Mouse (Mus musculus) spleen, adult 18-20 months (tissue): ENCODE data around the gene Mcu.

Experiments
- DNase-seq, 2 experiments: peaks; one replicate each; pipeline ENCODE4 v3.0.0; 2022; ENCODE audit warnings: mixed read lengths in 2 of 2

Gene Mcu

DNA sequence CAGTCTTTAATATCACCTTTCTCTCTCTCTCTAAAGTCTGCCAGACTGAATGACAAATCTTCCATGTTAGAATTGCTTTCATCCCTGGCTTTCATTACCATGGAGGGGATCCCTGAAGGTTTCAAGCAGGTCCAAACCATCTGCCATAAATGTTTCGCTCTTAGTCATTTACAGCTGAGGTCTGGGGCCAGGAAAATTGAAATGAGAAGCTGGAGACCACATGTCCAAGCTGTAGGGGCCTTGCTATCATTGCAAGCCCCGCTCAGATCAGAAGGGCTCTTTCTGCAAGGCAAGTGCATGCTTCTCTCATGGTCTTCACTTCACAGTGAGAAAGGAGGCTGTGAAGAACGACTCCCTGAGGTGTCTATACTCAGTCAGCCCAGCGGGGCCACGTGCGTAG is 132.2 kb downstream of the Mcu start:
- no peak for DNase-seq

DNA sequence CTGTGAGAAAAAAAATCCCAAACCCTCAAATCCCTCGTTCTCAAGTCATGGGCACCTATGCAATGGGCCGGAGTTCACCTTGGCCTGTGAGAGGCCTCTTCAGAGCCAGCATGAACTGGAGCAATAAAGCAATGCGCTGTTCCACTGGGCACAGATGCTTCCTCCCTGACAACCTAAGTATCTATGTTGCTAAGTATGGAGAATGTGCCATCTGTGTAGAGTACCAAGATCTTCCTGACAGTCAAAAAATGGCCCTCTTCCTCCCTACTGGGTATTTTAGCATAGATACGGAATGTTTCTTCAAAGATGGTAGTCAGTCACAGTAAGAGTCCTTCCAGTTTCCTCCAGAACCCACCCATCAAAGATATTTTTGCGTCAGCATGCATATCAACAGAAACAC is 135.1 kb downstream of the Mcu start:
- no peak for DNase-seq

DNA sequence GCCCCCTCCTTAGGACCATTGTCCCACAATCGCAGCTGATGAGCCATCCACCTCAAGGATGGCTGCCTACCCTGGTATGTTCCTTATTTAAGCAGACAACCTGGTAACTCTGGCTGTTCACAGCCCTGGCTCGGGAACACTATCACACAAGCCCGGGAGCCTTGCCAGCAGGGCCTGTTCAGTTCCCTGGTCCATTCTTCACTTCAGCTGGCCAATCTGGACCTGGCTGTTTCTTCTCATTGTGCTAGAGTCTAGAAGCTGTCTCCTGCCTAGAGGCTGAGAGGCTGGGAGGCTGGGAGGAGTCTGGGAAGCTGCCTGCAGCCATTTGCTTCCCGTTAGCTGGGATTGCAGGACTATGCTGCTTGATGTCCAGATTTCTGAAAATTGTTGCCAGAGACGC is 146.0 kb downstream of the Mcu start:
- DNase-seq, result no peak

GRCm38 (mm10) chr10:59467297-59467696 is 149.2 kb downstream of the Mcu start:
- no peak for DNase-seq

GRCm38 (mm10) chr10:59466626-59467025 is 149.9 kb downstream of the Mcu start:
- no peak for DNase-seq

- DNase-seq, result no peak
Measured at GRCm38 (mm10) chr10:59465546-59465945, 150.9 kb downstream of the Mcu start.

- DNase-seq, result no peak
Measured at GRCm38 (mm10) chr10:59462307-59462706, 154.2 kb downstream of the Mcu start.

GRCm38 (mm10) chr10:59459767-59460166 is 156.7 kb downstream of the Mcu start:
- DNase-seq, result no peak

DNA sequence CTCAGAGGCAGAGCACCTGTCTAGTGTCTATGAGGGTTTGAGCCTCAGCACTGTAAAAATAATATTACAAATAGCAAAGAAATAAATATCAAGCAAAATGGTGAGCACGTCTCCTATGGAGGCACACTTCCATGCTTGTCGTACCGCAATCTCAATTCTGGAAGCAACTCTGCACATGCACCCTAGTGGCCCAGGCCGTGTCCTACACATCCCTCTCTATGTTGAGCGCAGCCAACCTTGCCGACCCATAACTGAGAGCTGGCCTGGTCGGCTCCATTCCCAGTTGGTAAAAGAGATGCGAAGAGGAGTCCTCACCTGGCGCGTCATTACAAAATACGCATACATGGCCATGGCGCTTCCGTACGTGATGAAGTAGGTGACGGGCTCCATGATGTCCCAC is 161.9 kb downstream of the Mcu start:
- no peak for DNase-seq

DNA sequence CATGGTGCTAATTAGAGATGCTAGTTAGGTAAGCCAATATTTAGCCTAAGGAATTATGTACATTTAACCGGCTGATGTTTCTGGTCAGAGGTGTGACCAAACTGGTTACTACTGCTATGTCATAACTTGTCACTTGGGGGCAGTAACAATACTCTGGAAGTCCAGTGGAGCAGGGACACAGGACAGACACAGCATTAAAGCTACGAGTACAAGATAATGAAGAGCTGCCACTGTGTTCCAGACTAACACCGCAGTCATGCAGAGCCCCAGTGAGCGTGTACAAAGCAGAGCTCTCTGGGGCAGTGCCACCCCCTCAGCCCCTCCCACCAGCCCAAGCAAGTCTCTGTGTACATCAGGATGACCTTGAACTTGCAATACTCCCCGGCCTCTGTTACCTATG is 164.7 kb downstream of the Mcu start:
- DNase-seq, result no peak

DNA sequence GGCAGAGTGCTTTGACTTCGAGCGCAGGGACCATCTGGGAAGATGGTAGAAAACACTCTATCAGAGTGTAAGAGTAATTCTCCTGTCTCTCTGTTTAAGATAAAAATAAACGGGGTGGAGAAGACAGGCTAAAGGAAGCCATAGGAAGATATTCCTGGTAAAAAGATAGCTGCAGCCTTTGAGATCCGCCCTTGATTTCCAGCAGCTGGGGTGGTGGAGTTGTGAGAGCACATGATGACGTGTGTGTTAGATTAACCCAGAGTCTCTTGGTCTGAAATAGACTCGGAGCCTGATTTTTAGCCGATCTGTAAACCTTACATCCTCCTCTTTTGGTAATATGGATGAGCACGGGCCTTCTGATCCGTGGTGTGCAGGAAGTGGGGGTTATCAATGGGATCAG is 168.9 kb downstream of the Mcu start:
- no peak for DNase-seq

- DNase-seq, result no peak
Measured at GRCm38 (mm10) chr10:59446911-59447437, 169.5 kb downstream of the Mcu start.

- DNase-seq, result no peak
Measured at GRCm38 (mm10) chr10:59444635-59445034, 171.9 kb downstream of the Mcu start.

- DNase-seq, result no peak
Measured at GRCm38 (mm10) chr10:59444106-59444505, 172.4 kb downstream of the Mcu start.

DNA sequence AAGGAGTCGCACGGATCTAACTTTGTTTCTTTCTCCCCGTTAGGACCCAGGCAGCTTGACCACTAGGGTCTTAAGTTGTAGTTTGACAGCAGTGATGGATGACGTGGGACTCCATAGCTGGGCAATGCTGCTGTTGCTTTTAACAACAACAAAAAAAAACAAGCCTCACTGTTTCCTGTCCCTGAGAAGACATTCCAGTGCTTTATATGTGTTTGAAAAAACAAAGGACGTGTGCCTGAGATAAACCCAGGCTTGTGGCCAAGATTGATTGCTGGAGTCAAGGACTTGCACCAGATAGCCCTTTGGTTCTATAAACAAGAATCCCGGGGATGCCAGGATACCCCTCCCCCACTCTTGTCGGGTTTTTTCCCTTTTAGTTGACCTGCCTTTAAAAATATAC is 173.3 kb downstream of the Mcu start:
- DNase-seq, result no peak

DNA sequence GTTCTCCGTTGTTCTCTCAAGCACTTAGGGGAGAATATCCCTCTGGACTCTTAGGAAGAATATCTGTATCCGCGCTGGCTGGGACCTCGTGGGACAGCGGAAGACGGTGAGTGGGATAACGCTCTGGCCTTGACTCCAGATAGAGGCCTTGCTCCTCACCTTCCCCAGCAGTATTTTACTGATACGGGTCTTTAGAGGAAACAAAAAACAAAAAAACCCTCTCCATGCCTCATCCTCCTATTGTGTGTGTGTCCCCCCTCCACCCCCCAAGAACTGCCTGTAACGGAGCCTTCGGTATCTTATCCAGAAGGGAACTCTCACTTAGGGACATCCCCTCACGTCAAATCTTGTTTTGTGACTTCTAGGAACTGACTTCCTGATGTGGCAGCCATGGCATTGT is 174.8 kb downstream of the Mcu start, which contains the start of gene Oit3:
Gene Oit3 (minus strand): TSS at position 44 of the 400 bp plus-strand sequence.
- no peak for DNase-seq

- DNase-seq, result no peak
Measured at GRCm38 (mm10) chr10:59440177-59440576, 176.3 kb downstream of the Mcu start.

GRCm38 (mm10) chr10:59439508-59439931 is 177.0 kb downstream of the Mcu start:
- no peak for DNase-seq

DNA sequence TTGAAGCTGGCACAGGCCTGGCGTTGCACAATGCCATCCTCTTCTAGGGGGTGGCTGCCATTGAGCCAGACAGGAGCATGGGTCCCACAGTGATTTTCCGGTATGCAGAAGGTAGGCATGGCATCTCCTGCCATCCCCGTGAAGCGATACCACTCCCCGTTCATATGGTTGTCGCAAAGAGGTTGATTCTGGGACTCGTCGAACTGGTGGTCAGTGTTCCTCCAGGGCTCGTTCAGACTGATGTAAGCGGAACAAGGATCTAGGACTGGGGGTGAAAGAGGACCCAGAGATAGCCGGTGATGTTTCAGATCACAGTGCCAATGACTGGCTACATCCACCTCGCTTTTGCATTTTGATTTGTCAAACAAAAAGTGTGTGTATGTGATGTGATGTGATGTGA is 177.8 kb downstream of the Mcu start:
- DNase-seq, result no peak

GRCm38 (mm10) chr10:59435746-59436145 is 180.7 kb downstream of the Mcu start:
- no peak for DNase-seq

GRCm38 (mm10) chr10:59430701-59431218 is 185.7 kb downstream of the Mcu start:
- DNase-seq, result no peak

DNA sequence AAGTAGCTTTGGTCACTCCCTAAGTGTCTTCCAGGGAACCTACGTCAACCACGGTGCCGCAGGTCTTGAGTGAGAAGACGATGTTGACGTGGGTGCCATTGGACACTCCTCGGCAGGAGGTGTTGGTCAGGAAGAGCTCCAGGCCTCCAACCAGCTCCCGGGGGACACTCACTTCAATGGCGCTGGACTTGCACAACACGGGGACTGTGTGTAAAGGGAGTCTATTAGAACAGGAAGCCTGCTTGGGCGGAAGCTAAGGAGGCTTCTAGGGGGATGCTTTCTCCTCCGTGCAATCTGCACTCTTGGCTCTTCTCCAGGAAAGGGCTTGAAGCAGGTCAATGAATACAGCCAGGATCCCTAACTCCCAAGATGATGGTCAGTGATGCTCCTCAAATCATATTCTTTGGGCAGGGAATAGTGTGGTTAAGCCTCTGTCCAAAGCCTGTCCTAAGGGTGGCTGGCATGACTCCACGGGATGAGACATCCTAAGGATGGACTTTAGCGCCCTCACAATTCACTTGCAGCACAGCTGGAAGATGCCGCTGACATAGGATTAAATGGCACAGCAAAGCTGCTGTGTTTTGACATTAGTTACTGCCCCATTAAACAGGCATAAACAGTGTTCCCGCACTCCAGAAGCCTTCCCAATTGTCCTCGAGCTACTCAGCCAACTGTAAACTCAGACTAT is 186.9 kb downstream of the Mcu start:
- no peak for DNase-seq

GRCm38 (mm10) chr10:59426371-59426770 is 190.1 kb downstream of the Mcu start:
- DNase-seq, result no peak

GRCm38 (mm10) chr10:59425369-59425768 is 191.1 kb downstream of the Mcu start:
- no peak for DNase-seq

DNA sequence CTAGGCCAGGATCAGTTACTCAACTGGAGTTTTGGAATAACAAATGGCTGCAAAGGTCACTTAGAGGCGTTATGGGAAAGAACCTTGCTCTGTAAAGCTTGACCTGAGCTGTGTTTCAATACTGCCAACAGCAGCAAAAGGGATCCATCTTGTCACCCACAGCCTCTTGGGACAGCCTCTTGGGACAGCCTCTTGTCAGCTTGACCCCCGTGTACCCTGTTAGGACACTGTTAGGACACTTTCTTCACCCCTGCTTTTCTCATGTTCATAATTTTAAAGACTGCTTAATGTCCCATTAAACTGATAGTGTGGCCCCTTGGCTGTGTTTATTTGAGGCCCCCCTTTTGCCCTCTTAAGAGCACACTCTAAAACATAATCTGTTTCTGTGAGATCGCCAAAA is 192.0 kb downstream of the Mcu start:
- no peak for DNase-seq
